19 mouse cellular contexts compared by ENCODE assay signal in the genomic region with DNA sequence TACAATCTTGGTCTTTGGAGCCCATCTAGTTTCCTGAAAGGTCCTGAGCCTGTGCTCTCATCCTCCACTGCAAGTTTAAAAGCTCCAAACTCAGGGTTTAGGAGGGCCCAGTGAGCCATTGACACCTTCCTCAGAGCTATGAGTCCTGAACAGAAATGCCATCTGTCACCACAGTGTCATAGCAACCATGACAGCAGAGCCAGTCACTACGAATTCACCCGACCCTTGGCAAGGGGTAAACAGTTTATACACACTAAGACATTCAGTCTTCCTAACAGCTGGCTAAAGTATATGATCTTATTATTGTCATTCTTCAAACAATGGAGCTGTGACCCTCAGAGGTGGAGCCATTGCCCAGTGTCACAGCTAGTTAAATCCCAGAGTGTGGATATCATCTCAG.
DNase-seq lines count a peak whose midpoint lies in the region; ATAC-seq lines count a peak whose summit lies in the region.
"Had no signal": no experiment of that assay in that cellular context is flagged by ENCODE, and none has a peak within 500 bp of the region (broad histone marks: within the 10 kb centered on the region; RNA-seq: fewer than 3 reads in every experiment).

No protein-coding gene starts in this region.

- no peak overlapping the region for H3K4me3 ChIP-seq in forebrain, embryonic 13.5 days
- no peak overlapping the region for H3K4me3 ChIP-seq in forebrain, embryonic 11.5 days (ENCODE audit: low read depth, low read length)
- no peak overlapping the region for H3K4me3 ChIP-seq in midbrain, embryonic 10.5 days
- H3K4me3 ChIP-seq in midbrain, embryonic 15.5 days = no peak overlapping the region
- H3K4me3 ChIP-seq: embryonic facial prominence, embryonic 13.5 days; forebrain, embryonic 15.5 days; heart, adult 2 months; heart, embryonic 12.5 days; hindbrain, embryonic 10.5 days; hindbrain, embryonic 15.5 days had no signal

- no peak overlapping the region for H3K9ac ChIP-seq in forebrain, embryonic 13.5 days
- no peak overlapping the region for H3K9ac ChIP-seq in forebrain, embryonic 11.5 days (ENCODE audit: low read length)
- no peak overlapping the region for H3K9ac ChIP-seq in midbrain, embryonic 15.5 days
- H3K9ac ChIP-seq: embryonic facial prominence, embryonic 13.5 days; forebrain, embryonic 15.5 days; heart, embryonic 12.5 days; hindbrain, embryonic 15.5 days had no signal

- peak; percentile 48; the same call in 1 of the 2 replicates for ATAC-seq in forebrain, embryonic 13.5 days
- no peak for ATAC-seq in forebrain, embryonic 11.5 days (replicated peaks; ENCODE audit: low FRiP score)
- no peak for ATAC-seq in midbrain, embryonic 15.5 days (replicated peaks)
- ATAC-seq in common myeloid progenitor, adult 5-6 weeks (replicated peaks; ENCODE audit: low read depth, poor library complexity, severe bottlenecking) = 0 out of 2 replicates have a peak, but pooled peaks have one; percentile 20
- ATAC-seq: forebrain, embryonic 15.5 days; inflammation-experienced regulatory T-cells, adult 6 months; intestine, postnatal 0 days had no signal

- 32% methylated on average over 2 of the region's 2 CpGs for WGBS in forebrain, embryonic 13.5 days
- 62% methylated on average over 2 of the region's 2 CpGs for WGBS in forebrain, embryonic 11.5 days
- WGBS in midbrain, embryonic 10.5 days = 49% methylated on average over 2 of the region's 2 CpGs
- WGBS in midbrain, embryonic 15.5 days = 28% methylated on average over 2 of the region's 2 CpGs

- H3K27ac ChIP-seq in forebrain, embryonic 13.5 days = no peak overlapping the region
- H3K27ac ChIP-seq in forebrain, embryonic 11.5 days (ENCODE audit: low read depth, low read length) = no peak overlapping the region
- peak overlapping the region; percentile 4; the same call in 1 of the 2 replicates for H3K27ac ChIP-seq in midbrain, embryonic 10.5 days (replicated peaks)
- H3K27ac ChIP-seq in midbrain, embryonic 15.5 days = no peak overlapping the region
- H3K27ac ChIP-seq: embryonic facial prominence, embryonic 13.5 days; forebrain, embryonic 15.5 days; heart, adult 2 months; hindbrain, embryonic 10.5 days; hindbrain, embryonic 15.5 days had no signal

- H3K4me2 ChIP-seq in forebrain, embryonic 13.5 days = no peak overlapping the region
- H3K4me2 ChIP-seq in forebrain, embryonic 11.5 days (ENCODE audit: low read depth, low read length, severe bottlenecking) = no peak overlapping the region
- no peak overlapping the region for H3K4me2 ChIP-seq in midbrain, embryonic 15.5 days
- H3K4me2 ChIP-seq: embryonic facial prominence, embryonic 13.5 days; forebrain, embryonic 15.5 days; heart, embryonic 12.5 days; hindbrain, embryonic 15.5 days had no signal

- H3K36me3 ChIP-seq in forebrain, embryonic 13.5 days (ENCODE audit: poor library complexity, severe bottlenecking) = no peaks in the 10 kb centered on the region
- no peaks in the 10 kb centered on the region for H3K36me3 ChIP-seq in forebrain, embryonic 11.5 days (ENCODE audit: control insufficient read depth, insufficient read depth, low read length)
- H3K36me3 ChIP-seq in midbrain, embryonic 10.5 days = no peaks in the 10 kb centered on the region
- H3K36me3 ChIP-seq in midbrain, embryonic 15.5 days (replicated peaks) = no peaks in the 10 kb centered on the region
- H3K36me3 ChIP-seq: embryonic facial prominence, embryonic 13.5 days; forebrain, embryonic 15.5 days; heart, embryonic 12.5 days; hindbrain, embryonic 10.5 days; hindbrain, embryonic 15.5 days had no signal

- H3K9me3 ChIP-seq in forebrain, embryonic 13.5 days (replicated peaks) = no peaks in the 10 kb centered on the region
- H3K9me3 ChIP-seq in forebrain, embryonic 11.5 days (ENCODE audit: control insufficient read depth, low read length) = no peaks in the 10 kb centered on the region
- H3K9me3 ChIP-seq in midbrain, embryonic 10.5 days (replicated peaks) = no peaks in the 10 kb centered on the region
- no peaks in the 10 kb centered on the region for H3K9me3 ChIP-seq in midbrain, embryonic 15.5 days
- H3K9me3 ChIP-seq: embryonic facial prominence, embryonic 13.5 days; forebrain, embryonic 15.5 days; heart, embryonic 12.5 days; hindbrain, embryonic 10.5 days; hindbrain, embryonic 15.5 days had no signal

- no peaks in the 10 kb centered on the region for H3K27me3 ChIP-seq in forebrain, embryonic 13.5 days
- H3K27me3 ChIP-seq in forebrain, embryonic 11.5 days (ENCODE audit: control insufficient read depth, insufficient read depth, low read length) = no peaks in the 10 kb centered on the region
- no peaks in the 10 kb centered on the region for H3K27me3 ChIP-seq in midbrain, embryonic 10.5 days (ENCODE audit: low read depth, poor library complexity, severe bottlenecking)
- H3K27me3 ChIP-seq in midbrain, embryonic 15.5 days (replicated peaks) = no peaks in the 10 kb centered on the region
- H3K27me3 ChIP-seq: embryonic facial prominence, embryonic 13.5 days; forebrain, embryonic 15.5 days; heart, embryonic 12.5 days; hindbrain, embryonic 15.5 days had no signal

- DNase-seq in forebrain, embryonic 11.5 days (ENCODE audit: low spot score) = no peak
- no peak for DNase-seq in midbrain, embryonic 10.5 days (ENCODE audit: low spot score)
- peak; percentile 60 for DNase-seq in retina, embryonic 14.5 days (ENCODE audit: low spot score)
- DNase-seq in layer of hippocampus, adult 11-12 months (ENCODE audit: low spot score) = no peak
- DNase-seq: adrenal gland, adult 2 months; adrenal gland, postnatal 25 days; cerebellum, adult 9-10 months; gastrocnemius, postnatal 10 days; heart, adult 2 months had no signal

- no peaks in the 10 kb centered on the region for H3K4me1 ChIP-seq in forebrain, embryonic 13.5 days
- H3K4me1 ChIP-seq in forebrain, embryonic 11.5 days (replicated peaks; ENCODE audit: control insufficient read depth, insufficient read depth, low read length) = no peaks in the 10 kb centered on the region
- H3K4me1 ChIP-seq in midbrain, embryonic 10.5 days = peaks cover 14% of the 10 kb centered on the region
- H3K4me1 ChIP-seq in midbrain, embryonic 15.5 days = no peaks in the 10 kb centered on the region
- H3K4me1 ChIP-seq: embryonic facial prominence, embryonic 13.5 days; forebrain, embryonic 15.5 days; heart, embryonic 12.5 days; hindbrain, embryonic 15.5 days had no signal

Comparison
In these comparisons a context has a peak if more than half of its experiments do, and no peak if none do; other contexts are left out.
1. ATAC-seq: peak in forebrain, embryonic 13.5 days (single experiment) and common myeloid progenitor, adult 5-6 weeks (single experiment); none in forebrain, embryonic 11.5 days (single experiment) and midbrain, embryonic 15.5 days (single experiment).